Mouse (Mus musculus) testis, adult 2 months (tissue): Measurements from ENCODE around the gene Draxin. TPM values are rescaled to one million over a fixed set of nuclear protein-coding genes. Genes with fewer than 3 reads are reported as not detected.
"Not testable (repeated sequence)": the region's sequence is repeated elsewhere in the genome, so short reads cannot be mapped to it uniquely, and the experiment has no call there.

Source experiments
- H3K27ac ChIP-seq: fragments of 200-500 bp; 2 replicates; pipeline ENCODE4 v1.5.1; 2012; ENCODE audit warnings: low read depth, low read length; ENCODE audit not compliant: control insufficient read depth, insufficient read depth
- H3K27me3 ChIP-seq: fragments of 200-500 bp; 2 replicates; pipeline ENCODE4 v1.6.1; 2012; ENCODE audit warnings: mild to moderate bottlenecking, low read length, moderate library complexity; ENCODE audit not compliant: control insufficient read depth, insufficient read depth
- H3K36me3 ChIP-seq: fragments of 200-500 bp; 2 replicates; pipeline ENCODE4 v1.6.1; 2012; ENCODE audit warnings: mild to moderate bottlenecking, low read length; ENCODE audit not compliant: control insufficient read depth, insufficient read depth
- H3K4me1 ChIP-seq: fragments of 200-500 bp; 2 replicates; pipeline ENCODE4 v1.6.1; 2012; ENCODE audit warnings: low read length; ENCODE audit not compliant: control insufficient read depth, insufficient read depth
- H3K4me3 ChIP-seq: fragments of 200-500 bp; 2 replicates; pipeline ENCODE4 v1.5.1; 2012; ENCODE audit warnings: low read depth, mild to moderate bottlenecking, low read length, moderate library complexity, mixed read lengths; ENCODE audit not compliant: control insufficient read depth
- CTCF ChIP-seq: fragments of 200-500 bp; IDR thresholded peaks from 2 replicates; pipeline ENCODE4 v1.5.1; 2012; ENCODE audit warnings: low read depth, mild to moderate bottlenecking, inconsistent platforms, low read length, moderate library complexity; ENCODE audit not compliant: control insufficient read depth, insufficient read depth, insufficient replicate concordance
- POLR2A ChIP-seq: fragments of 200-500 bp; IDR thresholded peaks from 2 replicates; pipeline ENCODE4 v1.6.1; 2012; ENCODE audit warnings: low read depth, mild to moderate bottlenecking, inconsistent platforms, low read length, moderate library complexity; ENCODE audit not compliant: control insufficient read depth
- polyA plus RNA-seq: library from polyadenylated mRNA; depleted of rRNA; stranded (reverse); fragments of >200 nt; gene quantifications from 2 replicates; pipeline ENCODE4 v1.2.3, GENCODE M21; 2012

The Draxin gene
- polyA plus RNA-seq, 1 experiment: 0.32 TPM

DNA sequence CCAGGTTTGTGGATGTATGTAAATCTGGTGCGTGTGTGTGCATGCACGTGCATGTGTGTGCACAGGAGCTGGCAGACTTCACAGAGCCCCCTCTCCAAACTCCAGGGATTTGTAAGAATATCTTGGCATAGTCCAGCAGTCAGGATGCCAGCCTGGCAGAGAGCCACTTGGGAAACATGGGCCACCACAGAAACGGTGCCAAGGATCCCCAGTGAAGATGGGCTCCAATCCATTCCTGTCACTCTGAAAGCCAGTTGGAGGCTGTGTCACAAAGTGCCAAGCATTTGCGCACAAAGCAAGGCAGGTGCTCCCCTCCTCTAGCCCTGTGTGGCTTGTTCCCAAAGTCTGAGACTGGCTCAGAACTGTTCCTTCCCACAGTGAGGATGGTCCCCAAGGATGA lies 9.1 kb downstream of the Draxin start:
- Histone ChIP-seq H3K27ac (no peak overlapping the region), H3K4me1 (no peaks in the 10 kb centered on the region), H3K27me3 (no peaks in the 10 kb centered on the region), H3K36me3 (no peaks in the 10 kb centered on the region), H3K4me3 (no peak overlapping the region)
- TF ChIP-seq POLR2A: no peak
- TF ChIP-seq CTCF: no peak

DNA sequence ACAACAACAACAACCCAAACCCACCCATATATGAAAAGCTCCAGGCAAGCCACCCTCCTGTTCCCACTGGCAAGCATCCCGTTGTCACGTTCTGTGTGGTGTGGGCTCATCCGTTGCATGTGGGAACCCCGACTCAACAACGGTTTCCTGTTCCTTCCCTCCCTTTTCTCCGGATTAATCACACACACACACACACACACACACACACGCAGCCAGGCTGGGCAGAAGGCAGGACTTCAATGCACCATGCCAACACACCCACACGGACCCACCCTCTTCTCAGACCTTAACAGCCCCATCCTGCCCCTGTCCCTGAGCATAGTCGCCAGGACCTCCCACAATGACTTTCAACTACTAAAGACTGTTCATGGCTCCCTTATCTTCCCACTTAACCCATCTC lies 9.9 kb downstream of the Draxin start:
- H3K36me3 ChIP-seq: no peaks in the 10 kb centered on the region
- no peaks in the 10 kb centered on the region for H3K27me3 ChIP-seq
- no peak overlapping the region for H3K4me3 ChIP-seq
- no peak overlapping the region for H3K27ac ChIP-seq
- TF ChIP-seq CTCF (no peak), POLR2A (no peak)
- H3K4me1 ChIP-seq: no peaks in the 10 kb centered on the region

DNA sequence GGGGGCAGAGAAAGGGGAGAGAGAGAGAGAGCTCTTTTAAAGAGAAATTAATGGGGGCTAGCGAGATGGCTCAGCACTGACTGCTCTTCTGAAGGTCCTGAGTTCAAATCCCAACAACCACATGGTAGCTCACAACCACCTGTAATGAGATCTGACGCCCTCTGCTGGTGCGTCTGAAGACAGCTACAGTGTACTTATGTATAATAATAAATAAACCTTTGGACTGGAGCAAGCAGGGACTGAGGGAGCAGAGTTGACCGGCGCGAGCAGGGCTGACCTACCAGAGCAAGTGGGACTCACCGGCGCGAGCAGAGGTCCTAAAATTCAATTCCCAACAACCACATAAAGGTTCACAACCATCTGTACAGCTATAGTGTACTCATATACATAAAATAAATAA lies 10.9 kb downstream of the Draxin start:
- H3K27me3 ChIP-seq, H3K27ac ChIP-seq, H3K4me1 ChIP-seq, H3K4me3 ChIP-seq, H3K36me3 ChIP-seq: not testable (repeated sequence)

DNA sequence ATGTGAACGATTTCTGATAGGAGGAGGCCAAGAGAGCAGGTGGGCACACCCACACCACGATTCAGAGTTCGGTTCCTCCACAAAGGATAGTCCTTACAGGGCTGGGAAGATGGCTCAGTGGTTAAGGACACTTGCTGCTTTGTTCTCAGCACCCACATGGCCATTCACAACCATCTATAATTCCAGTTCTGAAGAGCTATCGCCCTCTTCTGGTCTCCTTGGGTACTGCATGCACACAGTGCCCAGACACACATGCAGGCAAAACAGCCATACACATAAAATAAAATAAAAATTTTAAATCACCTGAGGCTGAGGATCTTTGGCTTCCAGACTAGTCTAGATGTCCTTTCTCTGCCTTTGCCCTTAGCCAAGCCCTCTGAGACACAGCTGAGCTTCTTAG lies 13.1 kb downstream of the Draxin start:
- H3K4me1 ChIP-seq: no peaks in the 10 kb centered on the region
- H3K36me3 ChIP-seq: no peaks in the 10 kb centered on the region
- no peak overlapping the region for H3K27ac ChIP-seq
- no peak overlapping the region for H3K4me3 ChIP-seq
- H3K27me3 ChIP-seq: no peaks in the 10 kb centered on the region
- TF ChIP-seq POLR2A: no peak
- peak; percentile 53; the same call in 1 of the 2 replicates for TF ChIP-seq CTCF

DNA sequence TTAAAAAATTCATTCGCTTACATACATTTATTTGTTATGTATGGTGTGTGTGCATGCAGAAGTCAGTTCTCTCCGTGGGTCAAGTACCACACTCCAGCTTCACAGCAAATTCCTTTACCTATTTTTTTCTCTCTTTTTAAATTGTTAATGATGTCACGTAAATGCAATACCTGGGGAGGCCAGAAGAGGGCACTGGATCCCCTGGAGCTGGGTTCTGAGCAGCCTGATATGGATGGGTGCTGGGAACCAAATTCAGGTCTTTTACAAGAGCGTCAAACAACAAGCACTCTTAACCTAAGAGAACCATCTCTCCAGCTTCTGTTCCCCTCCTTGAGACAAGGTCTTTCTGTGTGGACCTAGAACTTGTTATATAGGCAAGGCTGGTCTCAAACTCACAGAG lies 13.8 kb downstream of the Draxin start:
- H3K4me3 ChIP-seq: no peak overlapping the region
- TF ChIP-seq POLR2A (no peak), CTCF (peak; percentile 51; the same call in 1 of the 2 replicates)
- H3K36me3 ChIP-seq: no peaks in the 10 kb centered on the region
- no peak overlapping the region for H3K27ac ChIP-seq
- no peaks in the 10 kb centered on the region for H3K27me3 ChIP-seq
- H3K4me1 ChIP-seq: no peaks in the 10 kb centered on the region

DNA sequence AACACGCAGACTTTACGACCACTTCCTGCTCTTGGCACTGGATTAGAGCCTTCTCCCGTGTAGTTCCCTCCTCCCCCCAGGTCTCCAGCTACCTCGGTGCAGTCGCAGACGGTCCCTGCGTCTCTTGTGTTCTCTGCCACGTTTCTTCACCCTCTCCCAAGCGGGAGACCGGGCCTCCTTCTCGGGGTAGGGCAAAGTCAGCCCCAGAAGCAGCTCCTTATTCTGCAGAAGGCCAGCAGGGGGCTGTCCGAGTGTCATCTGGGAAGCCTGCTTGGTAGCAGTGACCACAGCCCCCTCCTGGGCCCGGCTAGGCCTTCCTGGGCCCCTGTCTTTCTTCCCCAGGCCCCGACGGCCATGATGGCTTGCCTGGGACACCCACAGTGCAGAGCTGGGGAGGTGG lies 15.0 kb downstream of the Draxin start:
- Histone ChIP-seq H3K27me3 (no peaks in the 10 kb centered on the region), H3K36me3 (no peaks in the 10 kb centered on the region), H3K27ac (no peak overlapping the region), H3K4me1 (no peaks in the 10 kb centered on the region), H3K4me3 (no peak overlapping the region; the same call in 1 of the 2 replicates)
- TF ChIP-seq POLR2A (no peak), CTCF (0 out of 2 replicates have a peak, but pooled peaks have one; percentile 21)

DNA sequence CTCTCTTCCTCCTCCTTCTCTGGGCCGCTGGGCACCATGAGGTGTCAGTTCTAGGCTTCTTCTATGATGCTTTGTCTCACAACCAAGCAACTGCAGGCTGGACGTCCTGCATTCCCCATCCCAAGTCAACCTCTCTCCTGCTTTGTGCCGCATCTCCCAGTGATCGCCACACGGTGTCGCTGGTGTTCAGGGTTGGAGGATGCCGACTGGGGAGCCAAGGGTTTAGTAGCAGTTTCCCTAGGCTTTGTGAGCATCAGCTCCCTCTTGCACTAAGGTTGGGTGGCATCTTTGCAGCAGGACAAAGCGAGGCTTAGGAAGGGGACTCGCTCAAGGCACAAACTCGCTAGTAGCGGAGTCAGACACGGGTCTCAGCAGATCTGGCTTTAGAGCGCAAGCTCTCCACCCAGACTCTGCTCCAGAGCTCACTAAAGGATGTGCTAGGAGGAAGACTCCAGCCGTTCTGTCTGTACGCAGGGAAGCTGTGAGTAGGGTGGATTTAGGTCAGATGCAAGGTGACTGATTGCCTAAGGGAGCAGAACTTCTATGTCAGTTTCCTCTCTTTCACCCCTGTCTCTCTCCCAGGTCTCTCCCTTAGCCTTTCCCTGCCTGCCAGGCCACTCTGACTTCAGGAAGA lies 15.6 kb downstream of the Draxin start:
- Histone ChIP-seq H3K27ac (no peak overlapping the region), H3K27me3 (no peaks in the 10 kb centered on the region), H3K4me1 (no peaks in the 10 kb centered on the region), H3K4me3 (no peak overlapping the region), H3K36me3 (no peaks in the 10 kb centered on the region)
- TF ChIP-seq POLR2A (no peak), CTCF (peak; percentile 97; the same call in 1 of the 2 replicates)

DNA sequence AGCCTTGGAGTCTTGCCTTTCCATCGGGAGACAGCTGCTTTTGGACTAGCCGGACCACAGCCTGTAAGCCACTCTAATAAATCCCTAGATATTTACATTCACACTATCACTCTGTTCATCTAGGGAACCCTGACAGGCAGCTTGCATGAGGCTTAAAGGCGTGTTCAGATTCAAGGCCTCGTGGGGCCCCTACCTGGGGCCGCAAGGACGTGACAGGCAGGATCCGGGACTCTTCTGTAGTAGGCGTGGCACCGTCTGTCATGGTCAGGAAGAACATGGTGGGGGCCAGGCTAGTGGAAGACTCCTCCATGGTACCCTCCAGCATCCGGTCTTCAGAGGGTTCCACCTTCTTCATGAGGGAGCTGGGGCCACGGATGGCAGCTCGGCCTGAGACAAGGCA lies 18.0 kb downstream of the Draxin start:
- Histone ChIP-seq H3K36me3 (no peaks in the 10 kb centered on the region), H3K27me3 (no peaks in the 10 kb centered on the region), H3K27ac (no peak overlapping the region), H3K4me1 (peaks cover 2% of the 10 kb centered on the region), H3K4me3 (no peak overlapping the region)
- no peak for TF ChIP-seq CTCF
- TF ChIP-seq POLR2A: no peak
